Mouse (Mus musculus): ENCODE data around the gene Armh4.

Gene Armh4

GRCm38 (mm10) chr14:49723361-49724054 is 59.7 kb downstream of the Armh4 start:
- no peak for DNase-seq

- no peak for DNase-seq
Observed at GRCm38 (mm10) chr14:49722782-49723181, 60.4 kb downstream of the Armh4 start.

GRCm38 (mm10) chr14:49721281-49721680 is 61.9 kb downstream of the Armh4 start:
- DNase-seq, result no peak

- DNase-seq, result no peak
Observed at GRCm38 (mm10) chr14:49719678-49720077, 63.5 kb downstream of the Armh4 start.

- DNase-seq, result no peak
Observed at GRCm38 (mm10) chr14:49711016-49711415, 72.2 kb downstream of the Armh4 start.

- no peak for DNase-seq
Observed at GRCm38 (mm10) chr14:49703432-49704200, 79.6 kb downstream of the Armh4 start.

GRCm38 (mm10) chr14:49679511-49680284 is 103.5 kb downstream of the Armh4 start:
- DNase-seq, result no peak

GRCm38 (mm10) chr14:49676580-49676979 is 106.6 kb downstream of the Armh4 start:
- DNase-seq, result no peak

GRCm38 (mm10) chr14:49660444-49660843 is 122.7 kb downstream of the Armh4 start:
- DNase-seq, result no peak

- no peak for DNase-seq
Observed at GRCm38 (mm10) chr14:49649191-49649590, 134.0 kb downstream of the Armh4 start.

- no peak for DNase-seq
Observed at GRCm38 (mm10) chr14:49637422-49637821, 145.8 kb downstream of the Armh4 start.

- DNase-seq, result no peak
Observed at GRCm38 (mm10) chr14:49626055-49626454, 157.1 kb downstream of the Armh4 start.
